Mouse (Mus musculus) embryo, embryonic 11.5 days (tissue): ENCODE data around the gene Ccer2.

ENCODE experiments used
- DNase-seq: peaks from one replicate; pipeline ENCODE4 v3.0.0-alpha.2; 2012; ENCODE audit warnings: low read depth, low spot score

The Ccer2 gene

DNA sequence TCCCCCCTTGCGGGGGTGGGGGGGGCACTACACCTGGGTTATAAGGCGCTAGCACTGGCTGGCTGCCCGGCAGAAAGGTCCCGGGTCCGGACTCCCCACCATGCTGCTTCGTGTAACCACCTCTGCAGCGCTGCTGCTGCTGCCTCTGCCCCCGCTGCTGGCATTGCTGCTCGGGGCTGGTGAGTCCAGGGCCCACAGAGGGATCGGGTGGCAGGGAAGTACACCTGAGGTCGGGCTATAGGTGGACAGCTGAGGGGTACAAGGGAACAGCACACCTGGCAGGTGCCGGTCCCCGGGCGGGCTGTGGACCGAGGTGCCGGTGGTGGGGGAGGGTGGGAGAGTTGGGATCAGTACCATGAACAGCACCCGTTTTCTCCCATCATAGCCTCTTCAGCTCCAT, at the start of gene Ccer2:
Gene Ccer2 (plus strand): TSS at position 96 of the 400 bp plus-strand sequence.
- DNase-seq, result no peak

- DNase-seq, result no peak
Observed at GRCm38 (mm10) chr7:28709454-28709853, 46.5 kb upstream of the Ccer2 start.

DNA sequence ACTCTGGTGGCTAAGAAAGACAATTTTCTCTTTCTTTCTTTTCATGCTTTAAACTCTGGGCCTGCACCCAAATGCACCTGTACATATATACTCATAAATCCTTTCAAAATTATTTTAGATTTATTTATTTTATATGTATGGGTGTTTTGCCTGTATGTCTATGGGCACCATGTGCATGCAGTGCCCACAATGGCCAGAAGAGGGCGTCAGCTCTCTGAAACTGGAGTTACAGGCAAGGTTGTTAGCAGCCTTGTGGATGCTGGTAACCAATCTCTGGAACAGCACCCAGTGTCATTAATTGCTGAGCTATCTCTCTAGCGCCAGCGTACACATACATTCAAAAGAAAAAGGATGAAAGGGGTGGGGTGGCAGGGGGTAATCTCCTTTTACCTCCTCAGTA, 45.0 kb upstream of the Ccer2 start:
- no peak for DNase-seq

- DNase-seq, result no peak
Observed at GRCm38 (mm10) chr7:28714667-28715066, 41.3 kb upstream of the Ccer2 start.

- no peak for DNase-seq
Observed at GRCm38 (mm10) chr7:28715598-28715997, 40.4 kb upstream of the Ccer2 start.

- peak; percentile 53 for DNase-seq
Observed at GRCm38 (mm10) chr7:28716590-28717281, 39.2 kb upstream of the Ccer2 start, which contains the start of gene Fbxo17. Gene Fbxo17 (plus strand): TSS chr7:28716804.

- no peak for DNase-seq
Observed at GRCm38 (mm10) chr7:28717726-28718125, 38.2 kb upstream of the Ccer2 start.

GRCm38 (mm10) chr7:28719159-28719558, 36.8 kb upstream of the Ccer2 start:
- DNase-seq, result no peak

- DNase-seq, result no peak
Observed at GRCm38 (mm10) chr7:28719650-28720049, 36.3 kb upstream of the Ccer2 start.

GRCm38 (mm10) chr7:28720753-28721537, 35.0 kb upstream of the Ccer2 start:
- no peak for DNase-seq

- no peak for DNase-seq
Observed at GRCm38 (mm10) chr7:28722079-28722478, 33.9 kb upstream of the Ccer2 start.

DNA sequence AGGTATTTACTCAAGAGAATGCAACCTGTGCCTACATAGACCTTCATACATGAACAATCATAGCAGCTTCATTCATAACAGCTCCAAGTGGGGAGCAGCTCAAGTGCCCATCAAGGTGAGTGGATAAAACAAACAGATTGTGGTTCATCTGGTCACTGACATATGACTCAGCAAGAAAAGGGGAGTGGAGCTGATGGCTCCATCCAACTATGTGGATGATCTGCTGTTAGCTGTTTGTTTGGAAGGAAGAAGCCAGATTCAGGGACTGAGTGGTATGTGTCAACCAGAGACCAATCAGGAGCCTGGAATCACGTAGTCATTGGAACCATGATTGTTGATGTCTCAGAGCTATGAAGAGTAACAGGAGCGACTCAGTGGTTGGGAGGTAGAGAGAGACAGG, 31.4 kb upstream of the Ccer2 start:
- no peak for DNase-seq

DNA sequence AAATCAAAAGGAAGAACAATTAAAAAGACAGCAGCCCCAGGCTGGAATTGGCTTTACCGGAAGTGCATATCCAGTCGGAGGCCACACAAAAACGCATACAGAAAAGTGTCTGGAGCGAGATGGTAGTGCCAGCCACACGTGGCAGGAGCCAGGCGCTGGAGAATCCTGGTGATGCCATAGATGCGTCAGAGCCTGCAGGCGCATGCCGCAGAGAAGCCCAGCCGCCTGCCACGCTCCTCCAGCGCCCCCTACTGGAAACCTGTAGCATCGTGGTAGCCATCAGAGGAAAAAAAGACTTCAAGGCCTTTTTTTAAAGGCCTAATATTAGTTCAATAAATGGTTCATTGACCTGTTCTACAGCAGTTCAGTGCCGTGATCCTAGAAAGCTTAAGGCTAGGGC, 29.4 kb upstream of the Ccer2 start:
- peak; percentile 63 for DNase-seq

GRCm38 (mm10) chr7:28727649-28728340, 28.2 kb upstream of the Ccer2 start:
- DNase-seq, result no peak

- DNase-seq, result peak; percentile 74
Observed at GRCm38 (mm10) chr7:28732341-28733142, 23.4 kb upstream of the Ccer2 start.

DNA sequence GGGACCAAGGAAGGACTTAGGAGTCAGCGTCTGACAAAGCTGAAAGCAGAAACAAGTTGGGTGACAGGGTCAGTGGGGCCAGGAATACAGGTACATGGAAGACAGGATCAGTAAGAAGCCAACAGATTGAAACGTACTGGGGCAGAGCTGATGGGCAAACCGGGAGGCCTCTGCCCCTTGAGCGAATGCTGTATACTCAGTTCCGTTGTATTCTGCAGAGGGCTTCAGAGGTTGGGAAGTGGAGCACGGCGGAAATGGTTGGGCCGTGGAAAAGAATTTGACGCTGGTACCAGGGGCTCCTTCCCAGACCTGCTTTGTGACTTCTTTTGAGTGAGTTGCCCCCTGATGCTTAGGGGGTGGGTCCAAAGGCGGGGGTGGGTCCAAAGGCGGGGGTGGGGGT, 22.8 kb upstream of the Ccer2 start:
- DNase-seq, result no peak

- no peak for DNase-seq
Observed at GRCm38 (mm10) chr7:28735701-28736100, 20.3 kb upstream of the Ccer2 start.

DNA sequence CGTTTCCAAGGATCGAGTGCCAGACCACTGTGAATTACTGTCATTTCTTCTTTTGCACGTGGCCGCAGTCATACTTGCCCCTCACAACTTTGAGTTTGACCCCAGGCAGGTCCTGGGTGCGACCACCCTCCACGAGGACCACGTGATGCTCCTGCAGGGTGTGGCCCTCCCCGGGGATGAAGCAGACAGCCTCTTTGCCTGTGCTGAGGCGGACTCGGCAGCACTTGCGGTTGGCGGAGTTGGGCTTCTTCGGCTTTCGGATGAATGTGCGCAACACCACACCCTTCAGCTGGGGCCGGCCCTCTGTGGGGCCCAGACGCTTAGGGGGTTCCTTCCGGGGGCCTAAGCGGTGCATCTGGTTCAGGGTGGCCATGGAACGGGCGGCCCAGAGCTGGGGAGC, 16.1 kb upstream of the Ccer2 start:
- no peak for DNase-seq

DNA sequence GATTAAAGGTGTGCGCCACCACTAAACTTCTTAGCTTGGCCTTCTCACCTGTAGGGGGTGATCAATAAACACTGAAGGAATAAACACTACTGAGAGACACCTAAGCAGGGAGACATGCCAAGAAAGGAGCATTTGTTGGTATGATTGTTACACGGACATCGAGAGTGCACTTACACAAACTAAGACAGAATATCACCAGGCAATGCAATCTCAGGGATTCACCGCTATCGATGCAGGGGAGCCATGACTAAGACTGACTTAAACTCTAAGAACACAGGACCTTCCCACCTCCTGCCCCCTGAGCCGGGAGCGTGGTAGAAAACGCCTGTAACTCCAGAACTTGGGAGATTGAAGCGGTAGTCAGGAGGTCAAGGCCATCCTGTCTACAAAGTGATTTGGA, 15.0 kb upstream of the Ccer2 start:
- no peak for DNase-seq

DNA sequence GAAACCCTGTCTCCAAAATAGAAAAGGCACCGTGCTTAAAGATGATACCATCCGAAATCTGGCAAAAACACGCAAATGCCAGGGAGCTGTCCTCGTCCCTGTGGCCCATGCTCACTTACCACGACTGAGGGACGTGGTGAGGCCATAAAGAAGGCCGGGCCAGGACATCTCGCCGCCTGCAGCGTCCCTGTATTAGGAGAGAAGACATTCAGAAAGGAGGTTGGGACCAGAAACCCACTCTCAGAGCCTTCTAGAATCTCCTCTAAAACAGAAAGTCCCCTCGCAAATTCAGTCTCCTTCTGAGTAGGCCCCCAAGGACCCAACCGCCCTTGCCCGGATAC, 14.6 kb upstream of the Ccer2 start:
- DNase-seq, result no peak

GRCm38 (mm10) chr7:28741709-28742438, 14.1 kb upstream of the Ccer2 start, which contains the start of the genes Mrps12 and Sars2:
Gene Mrps12 (minus strand): TSS chr7:28741820.
Gene Sars2 (plus strand): TSS chr7:28741992.
- peak; percentile 94 for DNase-seq
